Mouse (Mus musculus): ENCODE data around the gene Azin2.

GRCm38 (mm10) chr4:128992176-128992575 lies 29.9 kb upstream of the Azin2 start:
- TF ChIP-seq MYOG (IDR thresholded peaks at IDR 0.05; ENCODE audit: control insufficient read depth in 1 of 3, insufficient read depth in 1 of 3, insufficient read length in 2 of 3, low read depth in 2 of 3), result no peak
- no peak for TF ChIP-seq MAX (IDR thresholded peaks at IDR 0.05; ENCODE audit: low read depth)
- TF ChIP-seq POLR2AphosphoS2 (IDR thresholded peaks at IDR 0.05; ENCODE audit: insufficient read length, low read depth), result no peak
- TF ChIP-seq TCF12 (IDR thresholded peaks at IDR 0.05; ENCODE audit: insufficient read depth, poor library complexity, severe bottlenecking), result no peak
- no peak for TF ChIP-seq POLR2A (IDR thresholded peaks at IDR 0.05; ENCODE audit: insufficient read length, low read depth)
- no peak for TF ChIP-seq USF1 (IDR thresholded peaks at IDR 0.05; ENCODE audit: low read depth)
- no peak for TF ChIP-seq SRF (IDR thresholded peaks at IDR 0.05; ENCODE audit: control insufficient read depth, insufficient read length, low read depth)
- no peak for TF ChIP-seq E2F4 (IDR thresholded peaks at IDR 0.05; ENCODE audit: insufficient read depth)
